Mouse (Mus musculus) embryonic facial prominence, embryonic 15.5 days (tissue): ENCODE measurements around the gene Majin. TPM values are rescaled to one million over a fixed set of nuclear protein-coding genes. Genes with fewer than 3 reads are reported as not detected.

Source experiments
- ATAC-seq: fragments of 200-750 bp; cut with Nextera tagmentation; 2 replicates; pipeline ENCODE4 v1.8.0; 2017; ENCODE audit warnings: low read depth, moderate TSS enrichment; ENCODE audit not compliant: insufficient number of reproducible peaks, low FRiP score, low TSS enrichment
- H3K27ac ChIP-seq: fragments of 300-500 bp; sonication (generic); replicated peaks from 2 replicates; pipeline ENCODE4 v1.5.1; 2015; ENCODE audit warnings: mild to moderate bottlenecking, inconsistent platforms
- H3K27me3 ChIP-seq: fragments of 300-500 bp; sonication (generic); 2 replicates; pipeline ENCODE4 v1.6.1; 2015; ENCODE audit warnings: inconsistent platforms
- H3K36me3 ChIP-seq: fragments of 300-500 bp; sonication (generic); 2 replicates; pipeline ENCODE4 v1.6.1; 2015; ENCODE audit warnings: mild to moderate bottlenecking, inconsistent platforms
- H3K4me1 ChIP-seq: fragments of 300-500 bp; sonication (generic); 2 replicates; pipeline ENCODE4 v1.6.1; 2015; ENCODE audit warnings: inconsistent platforms
- H3K4me2 ChIP-seq: fragments of 300-500 bp; sonication (generic); replicated peaks from 2 replicates; pipeline ENCODE4 v1.6.1; 2015; ENCODE audit warnings: mild to moderate bottlenecking, inconsistent platforms
- H3K4me3 ChIP-seq: fragments of 300-500 bp; sonication (generic); replicated peaks from 2 replicates; pipeline ENCODE4 v1.5.1; 2015; ENCODE audit warnings: mild to moderate bottlenecking, inconsistent platforms
- H3K9ac ChIP-seq: fragments of 300-500 bp; sonication (generic); 2 replicates; pipeline ENCODE4 v1.6.1; 2015; ENCODE audit warnings: inconsistent platforms
- H3K9me3 ChIP-seq: fragments of 300-500 bp; sonication (generic); replicated peaks from 2 replicates; pipeline ENCODE4 v1.6.1; 2016; ENCODE audit warnings: inconsistent platforms
- WGBS: fragments of 180-500 bp; shearing (Covaris S2); methylation state at CpG from one replicate; pipeline ENCODE4 v1.1.7; 2015; 5-methylcytosine and 5-hydroxymethylcytosine counted together
- polyA plus RNA-seq: library from polyadenylated mRNA; unstranded; fragments of >200 nt; fragmentation: Nextera tagmentation; extraction: Ambion mirVana; gene quantifications from 2 replicates; pipeline ENCODE4 v1.2.1, GENCODE M21; 2015

Majin gene
- polyA plus RNA-seq = 0.11 and 0.13 TPM in 2 replicates

DNA sequence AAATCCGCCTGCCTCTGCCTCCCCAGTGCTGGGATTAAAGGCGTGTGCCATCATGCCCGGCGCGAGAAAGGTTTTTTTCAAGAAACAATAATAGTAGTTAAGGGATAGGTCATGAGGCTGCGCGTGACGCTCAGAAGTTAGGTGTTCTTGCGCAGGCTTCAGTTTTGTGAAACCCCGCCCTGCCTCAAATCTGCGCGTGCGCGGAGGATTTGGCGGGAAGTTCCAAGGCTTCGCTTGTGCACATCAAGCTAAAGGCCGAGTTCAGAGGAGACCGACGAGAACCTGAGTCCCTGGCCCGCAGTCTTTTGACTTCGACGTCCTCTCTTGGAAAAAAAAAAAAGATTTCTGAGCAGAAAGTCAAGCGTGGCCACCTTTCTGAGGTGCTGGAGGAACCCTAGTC, at the start of gene Majin:
Majin (plus strand) TSS at position 258 of the 400 bp plus-strand sequence.
- Histone ChIP-seq H3K9ac (no peak within 1 kb of the TSS), H3K4me1 (no peaks in the 10 kb centered on the region), H3K36me3 (no peaks in the 10 kb centered on the region), H3K27me3 (no peaks in the 10 kb centered on the region), H3K9me3 (no peaks in the 10 kb centered on the region), H3K4me3 (no peak within 1 kb of the TSS), H3K27ac (no peak within 1 kb of the TSS), H3K4me2 (no peak within 1 kb of the TSS)
- WGBS = 87% methylated on average over 23 of the region's 23 CpGs
- ATAC-seq = no peak

GRCm38 (mm10) chr19:6136397-6136796, 47.8 kb upstream of the Majin start:
- no peak overlapping the region for H3K4me2 ChIP-seq
- no peak overlapping the region for H3K27ac ChIP-seq
- WGBS = 78% methylated on average over 3 of the region's 3 CpGs
- peaks cover 14% of the 10 kb centered on the region for H3K4me1 ChIP-seq
- no peak overlapping the region for H3K4me3 ChIP-seq
- H3K27me3 ChIP-seq = no peaks in the 10 kb centered on the region
- H3K36me3 ChIP-seq = peaks cover 31% of the 10 kb centered on the region
- H3K9ac ChIP-seq = no peak overlapping the region
- H3K9me3 ChIP-seq = no peaks in the 10 kb centered on the region
- no peak for ATAC-seq

DNA sequence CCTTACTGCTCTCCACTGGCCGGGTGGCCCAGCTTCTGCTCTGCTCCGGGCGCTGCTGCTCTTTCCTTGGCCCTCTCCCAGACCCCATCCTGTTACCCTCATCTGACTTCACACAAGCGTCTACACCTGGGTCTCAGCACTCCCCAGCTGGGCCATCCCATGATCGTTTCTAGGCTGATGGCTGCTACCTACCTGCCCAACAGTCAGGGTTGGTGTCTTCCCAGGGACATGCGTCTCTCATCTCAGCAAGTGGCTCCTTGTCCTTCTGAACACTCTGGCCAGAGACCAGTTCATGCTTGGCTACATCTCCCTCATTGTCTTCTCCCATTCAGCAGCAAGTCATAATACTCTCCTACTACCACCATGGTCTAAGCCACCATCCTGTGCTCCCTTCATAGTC, 44.5 kb upstream of the Majin start:
- Histone ChIP-seq H3K36me3 (peaks cover 28% of the 10 kb centered on the region), H3K4me2 (peak overlapping the region; percentile 76), H3K9me3 (no peaks in the 10 kb centered on the region), H3K9ac (0 out of 2 replicates have a peak overlapping the region, but pooled peaks have one; percentile 81), H3K4me1 (peaks cover 19% of the 10 kb centered on the region), H3K4me3 (peak overlapping the region; percentile 76), H3K27me3 (no peaks in the 10 kb centered on the region), H3K27ac (0 out of 2 replicates have a peak overlapping the region, but pooled peaks have one; percentile 98)
- 97% methylated on average over 6 of the region's 6 CpGs for WGBS
- ATAC-seq = no peak

DNA sequence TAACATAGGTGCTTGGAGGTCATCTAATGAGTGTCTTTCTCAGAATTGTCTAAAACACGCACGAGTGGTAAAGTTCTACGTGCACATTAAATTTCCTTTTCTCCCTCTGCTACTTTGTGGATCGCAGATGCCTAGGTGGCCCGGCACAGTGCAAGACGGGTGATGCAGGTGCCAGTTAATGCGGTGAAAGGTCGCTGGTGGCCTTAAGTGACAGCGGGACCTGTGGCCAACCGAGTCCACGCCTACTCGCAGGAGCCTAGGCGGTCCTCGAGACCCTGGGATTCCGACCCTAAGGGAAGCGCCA, 43.9 kb upstream of the Majin start:
- Histone ChIP-seq H3K4me1 (peaks cover 19% of the 10 kb centered on the region), H3K36me3 (peaks cover 22% of the 10 kb centered on the region), H3K27me3 (no peaks in the 10 kb centered on the region), H3K9ac (peak overlapping the region; percentile 81), H3K4me3 (peak overlapping the region; percentile 76), H3K9me3 (no peaks in the 10 kb centered on the region), H3K27ac (peak overlapping the region; percentile 98), H3K4me2 (peak overlapping the region; percentile 76)
- ATAC-seq = no peak
- 4% methylated on average over 16 of the region's 16 CpGs for WGBS

GRCm38 (mm10) chr19:6140678-6141393, 43.4 kb upstream of the Majin start, which contains the start of gene Batf2:
Batf2 (plus strand) TSS chr19:6140983.
- peaks cover 17% of the 10 kb centered on the region; the same call in 1 of the 2 replicates for H3K36me3 ChIP-seq
- peaks cover 19% of the 10 kb centered on the region for H3K4me1 ChIP-seq
- H3K27me3 ChIP-seq = no peaks in the 10 kb centered on the region
- peak; percentile 92 for ATAC-seq
- H3K9me3 ChIP-seq = no peaks in the 10 kb centered on the region
- peak within 1 kb of the TSS; percentile 76 for H3K4me3 ChIP-seq
- H3K9ac ChIP-seq = peak within 1 kb of the TSS; percentile 81
- WGBS = under 1% methylated on average over 67 of the region's 68 CpGs
- peak within 1 kb of the TSS; percentile 76 for H3K4me2 ChIP-seq
- peak within 1 kb of the TSS; percentile 98 for H3K27ac ChIP-seq

GRCm38 (mm10) chr19:6141394-6141749, 42.8 kb upstream of the Majin start, which contains the start of gene Arl2:
Arl2 (minus strand) TSS chr19:6141548.
- Histone ChIP-seq H3K27ac (peak within 1 kb of the TSS; percentile 98), H3K9me3 (no peaks in the 10 kb centered on the region), H3K4me3 (peak within 1 kb of the TSS; percentile 76), H3K9ac (peak within 1 kb of the TSS; percentile 81), H3K36me3 (peaks cover 12% of the 10 kb centered on the region; the same call in 1 of the 2 replicates), H3K27me3 (no peaks in the 10 kb centered on the region), H3K4me2 (peak within 1 kb of the TSS; percentile 76), H3K4me1 (peaks cover 19% of the 10 kb centered on the region)
- peak; percentile 81 for ATAC-seq
- under 1% methylated on average over 15 of the region's 15 CpGs for WGBS

DNA sequence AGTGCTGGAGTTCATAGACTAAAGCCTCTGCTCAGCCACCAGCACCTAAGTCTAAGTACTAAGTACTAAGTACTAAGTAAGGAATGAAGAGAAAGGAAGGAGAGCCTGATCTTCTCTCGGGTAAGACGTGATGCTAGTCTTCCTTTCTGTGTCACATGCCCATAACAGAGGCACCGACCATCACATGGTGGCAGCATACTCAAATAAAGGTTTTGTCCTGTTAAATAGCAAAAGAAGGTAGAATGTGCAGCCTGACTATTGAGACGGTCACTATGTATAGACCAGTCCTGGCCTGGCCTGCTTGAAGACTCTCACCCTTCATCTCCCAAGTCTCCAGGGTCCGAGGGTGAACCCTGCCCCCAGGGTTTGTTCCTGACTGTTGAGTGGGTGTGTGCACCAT, 39.3 kb upstream of the Majin start:
- Histone ChIP-seq H3K27ac (no peak overlapping the region), H3K4me2 (no peak overlapping the region), H3K4me1 (peaks cover 13% of the 10 kb centered on the region), H3K4me3 (no peak overlapping the region), H3K9ac (no peak overlapping the region), H3K9me3 (no peaks in the 10 kb centered on the region), H3K36me3 (no peaks in the 10 kb centered on the region), H3K27me3 (no peaks in the 10 kb centered on the region)
- ATAC-seq = no peak
- WGBS = 76% methylated on average over 5 of the region's 5 CpGs

DNA sequence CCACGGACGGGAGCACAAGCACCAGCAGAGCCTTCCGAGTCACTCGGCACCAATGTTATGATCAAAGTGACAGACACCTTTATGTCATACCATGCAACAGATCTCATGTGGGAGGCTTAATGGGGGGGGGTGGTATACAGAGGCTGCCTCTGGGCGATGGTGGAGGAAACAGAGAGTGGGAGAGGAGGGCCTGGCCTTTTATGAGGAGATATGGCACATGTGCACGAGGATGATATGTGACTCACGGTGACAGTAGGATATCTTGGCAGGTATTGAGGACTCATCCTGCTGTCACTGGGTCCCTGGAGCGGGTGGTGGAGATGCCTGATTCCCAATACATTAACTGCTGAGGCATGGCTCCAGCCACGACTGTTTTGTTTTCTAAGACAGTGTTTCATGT, 29.0 kb upstream of the Majin start:
- H3K9me3 ChIP-seq = no peaks in the 10 kb centered on the region
- ATAC-seq = no peak; the same call in 1 of the 2 replicates
- no peak overlapping the region for H3K4me3 ChIP-seq
- no peak overlapping the region for H3K27ac ChIP-seq
- 80% methylated on average over 9 of the region's 9 CpGs for WGBS
- no peaks in the 10 kb centered on the region for H3K36me3 ChIP-seq
- H3K9ac ChIP-seq = no peak overlapping the region
- no peak overlapping the region for H3K4me2 ChIP-seq
- no peaks in the 10 kb centered on the region for H3K27me3 ChIP-seq
- no peaks in the 10 kb centered on the region for H3K4me1 ChIP-seq

DNA sequence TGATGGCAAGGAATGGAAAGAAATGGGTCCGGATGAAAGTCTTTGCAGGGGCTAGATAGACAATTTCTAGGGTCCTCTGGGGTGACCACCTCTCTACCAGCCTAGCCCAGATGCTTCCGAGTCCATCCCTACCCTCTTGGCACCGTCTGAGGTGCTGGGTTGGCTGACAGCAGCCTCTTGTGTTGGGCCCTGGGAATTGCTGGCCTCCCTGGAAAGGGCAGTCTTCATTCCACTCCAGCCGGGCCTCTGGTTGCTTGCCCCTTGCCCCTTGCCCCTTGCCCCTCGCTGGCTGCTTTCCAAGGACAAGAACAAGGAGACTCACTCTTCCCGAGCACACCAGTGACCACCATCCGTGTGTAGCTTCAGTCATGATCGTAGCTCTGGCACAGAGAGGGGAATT, 27.8 kb upstream of the Majin start:
- WGBS = 51% methylated on average over 8 of the region's 8 CpGs
- no peak overlapping the region for H3K27ac ChIP-seq
- H3K4me1 ChIP-seq = no peaks in the 10 kb centered on the region
- no peak overlapping the region for H3K4me2 ChIP-seq
- no peaks in the 10 kb centered on the region for H3K27me3 ChIP-seq
- H3K4me3 ChIP-seq = no peak overlapping the region
- no peak overlapping the region for H3K9ac ChIP-seq
- ATAC-seq = no peak
- no peaks in the 10 kb centered on the region for H3K36me3 ChIP-seq
- H3K9me3 ChIP-seq = no peaks in the 10 kb centered on the region

GRCm38 (mm10) chr19:6157220-6157619, 27.0 kb upstream of the Majin start:
- Histone ChIP-seq H3K4me2 (no peak overlapping the region), H3K9ac (no peak overlapping the region), H3K4me1 (no peaks in the 10 kb centered on the region), H3K27me3 (no peaks in the 10 kb centered on the region), H3K4me3 (no peak overlapping the region), H3K9me3 (no peaks in the 10 kb centered on the region), H3K36me3 (no peaks in the 10 kb centered on the region), H3K27ac (no peak overlapping the region)
- no peak for ATAC-seq
- 69% methylated on average over 6 of the region's 6 CpGs for WGBS

DNA sequence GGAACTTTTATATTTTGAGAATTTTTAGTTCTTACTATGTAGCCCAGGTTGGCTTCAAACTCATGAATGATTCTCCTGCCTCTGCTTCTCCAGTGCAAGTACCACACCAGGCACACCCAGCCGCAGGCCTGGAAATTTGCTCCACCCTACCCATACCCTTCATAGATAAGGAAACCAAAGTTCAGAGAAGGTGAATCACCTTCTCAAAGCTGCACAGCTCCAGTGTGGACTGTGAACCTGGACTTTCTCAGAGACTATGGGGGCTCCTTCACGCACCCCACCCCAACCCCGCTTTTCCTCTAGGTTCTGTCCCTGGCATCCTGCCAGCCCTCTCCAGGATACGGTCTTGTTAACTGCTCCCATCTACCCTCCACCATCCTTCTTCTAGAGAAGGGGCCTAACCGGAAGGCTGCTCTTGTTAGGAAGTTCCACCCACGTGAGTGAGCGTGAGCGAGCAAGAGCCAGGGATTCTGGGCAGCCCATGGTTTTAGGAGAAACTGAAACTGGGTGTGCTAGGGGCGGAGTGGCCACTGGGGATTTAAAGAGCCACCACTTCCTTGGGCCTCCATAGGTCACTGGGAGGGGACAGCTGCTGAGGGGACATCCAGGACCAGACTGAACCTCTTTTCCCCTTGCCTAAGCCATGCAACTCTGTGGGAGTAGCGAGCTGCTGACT, 20.2 kb upstream of the Majin start:
- no peak for ATAC-seq
- no peak overlapping the region for H3K4me2 ChIP-seq
- H3K9ac ChIP-seq = no peak overlapping the region
- no peaks in the 10 kb centered on the region for H3K4me1 ChIP-seq
- H3K27ac ChIP-seq = no peak overlapping the region
- H3K27me3 ChIP-seq = no peaks in the 10 kb centered on the region
- no peak overlapping the region for H3K4me3 ChIP-seq
- no peaks in the 10 kb centered on the region for H3K36me3 ChIP-seq
- 57% methylated on average over 10 of the region's 10 CpGs for WGBS
- H3K9me3 ChIP-seq = no peaks in the 10 kb centered on the region
